Mouse (Mus musculus): ENCODE measurements around the gene Map7d2. TPM values are rescaled to one million over a fixed set of nuclear protein-coding genes. Genes with fewer than 3 reads are reported as not detected.
"Not testable (repeated sequence)": the region's sequence is repeated elsewhere in the genome, so short reads cannot be mapped to it uniquely, and the experiment has no call there.

Map7d2 gene
- polyA plus RNA-seq, 1 experiment from 2014 or later = 11.4 TPM

- Histone ChIP-seq H3K9me3 (replicated peaks) (no peaks in the 10 kb centered on the region), H3K36me3 (no peaks in the 10 kb centered on the region), H3K4me3 (no peak overlapping the region), H3K4me1 (no peaks in the 10 kb centered on the region), H3K27ac (replicated peaks) (no peak overlapping the region), H3K27me3 (ENCODE audit: low read depth, poor library complexity, severe bottlenecking) (peaks cover 4% of the 10 kb centered on the region; the same call in 1 of the 2 replicates)
- WGBS = 90% methylated on average over 1 of the region's 1 CpGs
- no peak for DNase-seq (ENCODE audit: low spot score)
Observed at GRCm38 (mm10) chrX:159447133-159447532, 32.8 kb downstream of the Map7d2 start.

- 44% methylated on average over 7 of the region's 7 CpGs for WGBS
- Histone ChIP-seq H3K36me3 (no peaks in the 10 kb centered on the region), H3K9me3 (replicated peaks) (no peaks in the 10 kb centered on the region), H3K27ac (replicated peaks) (peak overlapping the region; percentile 79), H3K27me3 (ENCODE audit: low read depth, poor library complexity, severe bottlenecking) (peaks cover 39% of the 10 kb centered on the region), H3K4me1 (peaks cover 9% of the 10 kb centered on the region), H3K4me3 (peak overlapping the region; percentile 40)
- peak; percentile 32 for DNase-seq (ENCODE audit: low spot score)
Observed at GRCm38 (mm10) chrX:159459006-159459654, 44.8 kb downstream of the Map7d2 start.

- WGBS = 85% methylated on average over 1 of the region's 1 CpGs
- Histone ChIP-seq H3K4me3 (no peak overlapping the region), H3K27ac (replicated peaks) (no peak overlapping the region), H3K36me3 (no peaks in the 10 kb centered on the region), H3K27me3 (ENCODE audit: low read depth, poor library complexity, severe bottlenecking) (peaks cover 25% of the 10 kb centered on the region), H3K9me3 (replicated peaks) (no peaks in the 10 kb centered on the region), H3K4me1 (no peaks in the 10 kb centered on the region)
- DNase-seq (ENCODE audit: low spot score) = no peak
Observed at GRCm38 (mm10) chrX:159474799-159475198, 60.4 kb downstream of the Map7d2 start.

GRCm38 (mm10) chrX:159478243-159478940, 64.0 kb downstream of the Map7d2 start:
- not testable (repeated sequence) for H3K36me3 ChIP-seq; H3K4me1 ChIP-seq; H3K4me3 ChIP-seq; H3K27ac ChIP-seq (replicated peaks); H3K9me3 ChIP-seq (replicated peaks); DNase-seq (ENCODE audit: low spot score)
- WGBS = 92% methylated on average over 4 of the region's 4 CpGs
- peaks cover 38% of the 10 kb centered on the region for H3K27me3 ChIP-seq (ENCODE audit: low read depth, poor library complexity, severe bottlenecking)

GRCm38 (mm10) chrX:159484247-159484646, 69.9 kb downstream of the Map7d2 start:
- DNase-seq (ENCODE audit: low spot score) = no peak
- H3K4me3 ChIP-seq = no peak overlapping the region
- no peak overlapping the region for H3K27ac ChIP-seq (replicated peaks)
- no peaks in the 10 kb centered on the region for H3K9me3 ChIP-seq (replicated peaks)
- no peaks in the 10 kb centered on the region for H3K36me3 ChIP-seq
- no peaks in the 10 kb centered on the region for H3K4me1 ChIP-seq
- 87% methylated on average over 1 of the region's 1 CpGs for WGBS
- H3K27me3 ChIP-seq (ENCODE audit: low read depth, poor library complexity, severe bottlenecking) = peaks cover 71% of the 10 kb centered on the region

- WGBS = 58% methylated on average over 2 of the region's 2 CpGs
- Histone ChIP-seq H3K4me3 (no peak overlapping the region), H3K4me1 (no peaks in the 10 kb centered on the region), H3K27ac (replicated peaks) (no peak overlapping the region), H3K9me3 (replicated peaks) (no peaks in the 10 kb centered on the region), H3K27me3 (ENCODE audit: low read depth, poor library complexity, severe bottlenecking) (peaks cover 39% of the 10 kb centered on the region), H3K36me3 (no peaks in the 10 kb centered on the region)
- DNase-seq (ENCODE audit: low spot score) = no peak
Observed at GRCm38 (mm10) chrX:159503181-159503580, 88.8 kb downstream of the Map7d2 start.

GRCm38 (mm10) chrX:159508331-159509036, 94.1 kb downstream of the Map7d2 start:
- no peak for DNase-seq (ENCODE audit: low spot score)
- H3K4me3 ChIP-seq = no peak overlapping the region
- 68% methylated on average over 19 of the region's 19 CpGs for WGBS
- H3K9me3 ChIP-seq (replicated peaks) = no peaks in the 10 kb centered on the region
- peaks cover 53% of the 10 kb centered on the region for H3K27me3 ChIP-seq (ENCODE audit: low read depth, poor library complexity, severe bottlenecking)
- H3K36me3 ChIP-seq = no peaks in the 10 kb centered on the region
- H3K4me1 ChIP-seq = no peaks in the 10 kb centered on the region
- H3K27ac ChIP-seq (replicated peaks) = no peak overlapping the region

GRCm38 (mm10) chrX:159509042-159509441, 94.7 kb downstream of the Map7d2 start:
- no peaks in the 10 kb centered on the region for H3K4me1 ChIP-seq
- H3K27ac ChIP-seq (replicated peaks) = no peak overlapping the region
- peaks cover 59% of the 10 kb centered on the region for H3K27me3 ChIP-seq (ENCODE audit: low read depth, poor library complexity, severe bottlenecking)
- H3K4me3 ChIP-seq = no peak overlapping the region
- 80% methylated on average over 4 of the region's 4 CpGs for WGBS
- H3K36me3 ChIP-seq = no peaks in the 10 kb centered on the region
- no peaks in the 10 kb centered on the region for H3K9me3 ChIP-seq (replicated peaks)
- no peak for DNase-seq (ENCODE audit: low spot score)

- Histone ChIP-seq H3K27ac (replicated peaks) (no peak overlapping the region), H3K36me3 (no peaks in the 10 kb centered on the region), H3K4me3 (no peak overlapping the region), H3K9me3 (replicated peaks) (no peaks in the 10 kb centered on the region), H3K4me1 (no peaks in the 10 kb centered on the region), H3K27me3 (ENCODE audit: low read depth, poor library complexity, severe bottlenecking) (peaks cover 59% of the 10 kb centered on the region)
- no peak for DNase-seq (ENCODE audit: low spot score)
- 79% methylated on average over 19 of the region's 19 CpGs for WGBS
Observed at GRCm38 (mm10) chrX:159509847-159510715, 95.7 kb downstream of the Map7d2 start.

GRCm38 (mm10) chrX:159510716-159511051, 96.3 kb downstream of the Map7d2 start:
- H3K4me1 ChIP-seq = no peaks in the 10 kb centered on the region
- H3K9me3 ChIP-seq (replicated peaks) = no peaks in the 10 kb centered on the region
- DNase-seq (ENCODE audit: low spot score) = no peak
- H3K27ac ChIP-seq (replicated peaks) = no peak overlapping the region
- H3K27me3 ChIP-seq (ENCODE audit: low read depth, poor library complexity, severe bottlenecking) = peaks cover 54% of the 10 kb centered on the region
- no peaks in the 10 kb centered on the region for H3K36me3 ChIP-seq
- H3K4me3 ChIP-seq = no peak overlapping the region
- 74% methylated on average over 9 of the region's 9 CpGs for WGBS

- Histone ChIP-seq H3K27ac (replicated peaks) (no peak overlapping the region), H3K36me3 (no peaks in the 10 kb centered on the region), H3K9me3 (replicated peaks) (no peaks in the 10 kb centered on the region), H3K4me1 (no peaks in the 10 kb centered on the region), H3K27me3 (ENCODE audit: low read depth, poor library complexity, severe bottlenecking) (peaks cover 66% of the 10 kb centered on the region), H3K4me3 (no peak overlapping the region)
- DNase-seq (ENCODE audit: low spot score) = no peak
- 92% methylated on average over 6 of the region's 6 CpGs for WGBS
Observed at GRCm38 (mm10) chrX:159515599-159515998, 101.2 kb downstream of the Map7d2 start.

GRCm38 (mm10) chrX:159521780-159522179, 107.4 kb downstream of the Map7d2 start:
- no peaks in the 10 kb centered on the region for H3K36me3 ChIP-seq
- no peaks in the 10 kb centered on the region for H3K9me3 ChIP-seq (replicated peaks)
- H3K27ac ChIP-seq (replicated peaks) = no peak overlapping the region
- DNase-seq (ENCODE audit: low spot score) = no peak
- peaks cover 53% of the 10 kb centered on the region for H3K27me3 ChIP-seq (ENCODE audit: low read depth, poor library complexity, severe bottlenecking)
- no peaks in the 10 kb centered on the region for H3K4me1 ChIP-seq
- WGBS = 71% methylated on average over 3 of the region's 3 CpGs
- no peak overlapping the region for H3K4me3 ChIP-seq
